Mouse (Mus musculus) small intestine, adult 2 months (tissue): ENCODE measurements around the gene Sbk2. TPM values are rescaled to one million over a fixed set of nuclear protein-coding genes. Genes with fewer than 3 reads are reported as not detected.

ENCODE experiments used
- H3K27ac ChIP-seq: fragments of 200-500 bp; 2 replicates; pipeline ENCODE4 v1.5.1; 2012; ENCODE audit warnings: low read depth, low read length, control low read depth, inconsistent platforms; ENCODE audit not compliant: insufficient read depth
- H3K27me3 ChIP-seq: fragments of 200-500 bp; 2 replicates; pipeline ENCODE4 v1.6.1; 2012; ENCODE audit warnings: mild to moderate bottlenecking, moderate library complexity, low read length, inconsistent platforms; ENCODE audit not compliant: control insufficient read depth, insufficient read depth
- H3K36me3 ChIP-seq: fragments of 200-500 bp; 2 replicates; pipeline ENCODE4 v1.6.1; 2012; ENCODE audit warnings: mild to moderate bottlenecking, low read length, control low read depth, inconsistent platforms; ENCODE audit not compliant: control insufficient read depth, insufficient read depth
- H3K4me1 ChIP-seq: fragments of 200-500 bp; 2 replicates; pipeline ENCODE4 v1.6.1; 2012; ENCODE audit warnings: low read length, inconsistent platforms, mixed read lengths; ENCODE audit not compliant: control insufficient read depth, insufficient read depth, insufficient read length
- H3K4me3 ChIP-seq: fragments of 200-500 bp; 2 replicates; pipeline ENCODE4 v1.5.1; 2012; ENCODE audit warnings: low read depth, mild to moderate bottlenecking, control low read depth, inconsistent platforms, low read length, moderate library complexity
- CTCF ChIP-seq: fragments of 200-500 bp; IDR thresholded peaks from 2 replicates; pipeline ENCODE4 v1.5.1; 2012; ENCODE audit warnings: low read depth, mild to moderate bottlenecking, control low read depth, inconsistent platforms, low read length, moderate library complexity, mixed read lengths; ENCODE audit not compliant: insufficient replicate concordance, insufficient read length; ENCODE audit errors: extremely low read depth
- POLR2A ChIP-seq: fragments of 200-500 bp; IDR thresholded peaks from 2 replicates; pipeline ENCODE4 v1.6.1; 2012; ENCODE audit warnings: low read depth, mild to moderate bottlenecking, control low read depth, inconsistent platforms, low read length, moderate library complexity
- WGBS: fragments of 180-500 bp; shearing (Covaris S2); methylation state at CpG from one replicate; pipeline ENCODE4 v1.1.7; 2018; 5-methylcytosine and 5-hydroxymethylcytosine counted together
- polyA plus RNA-seq: library from polyadenylated mRNA; depleted of rRNA; stranded (reverse); fragments of >200 nt; gene quantifications from 2 replicates; pipeline ENCODE4 v1.2.3, GENCODE M21; 2012

Sbk2 gene
- polyA plus RNA-seq, 1 experiment, result 0.06 TPM

DNA sequence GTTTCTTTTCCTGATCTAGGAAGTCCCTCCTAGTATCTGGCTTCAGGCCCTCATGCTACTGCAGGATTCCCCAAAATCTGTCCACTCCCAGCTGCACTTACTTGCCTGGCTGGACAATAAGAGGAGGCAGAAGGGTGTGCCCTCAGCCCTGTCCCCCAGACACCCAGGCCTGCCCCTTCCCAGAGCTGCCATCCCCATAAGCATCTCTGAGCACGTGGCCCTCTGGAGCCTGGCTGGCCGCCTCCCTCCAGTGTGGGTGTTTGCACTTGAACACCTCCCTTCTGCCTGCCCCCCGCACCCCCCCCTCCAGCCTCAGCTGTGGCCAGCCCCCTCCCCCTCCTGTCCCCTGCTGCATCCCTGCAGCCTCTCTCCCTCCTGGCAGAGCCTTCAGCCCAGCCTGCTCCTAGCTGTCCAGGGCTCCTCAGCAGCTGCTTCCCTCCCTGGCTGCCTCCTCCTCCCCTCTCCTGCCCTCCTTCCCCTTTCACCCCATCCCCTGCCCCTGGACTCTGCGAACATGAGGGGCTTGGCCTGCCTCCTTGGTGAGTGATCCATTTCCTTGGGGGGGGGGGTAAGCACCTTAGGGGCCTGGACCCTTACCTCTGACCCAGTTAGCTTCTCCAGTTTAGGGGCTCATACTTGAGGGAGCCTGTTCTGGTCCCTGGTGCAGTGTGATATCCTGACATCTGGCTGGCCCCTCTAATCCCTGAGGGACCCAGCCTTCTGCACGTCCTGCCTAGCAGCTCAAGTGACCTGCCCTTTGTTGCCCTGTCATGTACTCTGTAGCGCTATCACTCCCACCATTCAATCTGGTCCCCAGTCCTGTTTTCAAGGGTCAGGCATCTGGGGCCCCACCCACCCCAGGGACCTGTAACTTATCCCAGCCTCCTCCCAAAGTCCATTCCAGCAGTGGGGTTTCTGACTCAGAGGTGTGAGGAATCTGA lies 38.5 kb downstream of the Sbk2 start, which contains the start of gene Ssc5d:
Ssc5d (plus strand) TSS at position 345 of the 941 bp plus-strand sequence.
- TF ChIP-seq CTCF, result no peak
- TF ChIP-seq POLR2A, result no peak
- peak within 1 kb of the TSS; percentile 63 for H3K27ac ChIP-seq

DNA sequence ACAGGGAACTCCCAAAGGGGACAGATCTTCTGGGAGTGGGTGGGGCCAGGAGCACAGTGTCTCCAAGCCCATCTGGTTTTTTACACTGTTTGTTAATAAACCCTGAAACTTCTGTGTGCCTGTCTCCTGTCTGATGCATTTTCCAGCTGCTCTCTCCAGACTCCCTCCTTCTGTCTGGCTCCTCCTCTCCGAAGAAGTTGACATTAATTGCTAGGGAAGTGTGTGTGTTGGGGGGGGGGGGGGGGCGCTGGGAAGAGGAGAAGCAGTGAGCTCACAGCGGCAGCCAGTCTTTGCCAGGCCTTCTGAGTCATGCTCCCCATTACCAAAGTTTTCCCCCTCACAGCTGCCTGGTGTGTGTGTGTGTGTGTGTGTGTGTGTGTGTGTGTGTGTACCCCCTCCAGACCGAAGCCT lies 39.3 kb downstream of the Sbk2 start:
- peaks cover 2% of the 10 kb centered on the region for H3K4me1 ChIP-seq
- peaks cover 9% of the 10 kb centered on the region for H3K36me3 ChIP-seq
- H3K27ac ChIP-seq, result peak overlapping the region; percentile 63
- WGBS, result 5% methylated on average over 4 of the region's 4 CpGs
- H3K27me3 ChIP-seq, result peaks cover 12% of the 10 kb centered on the region; the same call in 1 of the 2 replicates
- no peak overlapping the region for H3K4me3 ChIP-seq
- TF ChIP-seq CTCF, result no peak
- no peak for TF ChIP-seq POLR2A

More for the DNA sequence above, 38.5 kb downstream of the Sbk2 start, which contains the start of gene Ssc5d:
- Histone ChIP-seq H3K4me1 (peaks cover 2% of the 10 kb centered on the region), H3K36me3 (peaks cover 2% of the 10 kb centered on the region; the same call in 1 of the 2 replicates), H3K27me3 (peaks cover 12% of the 10 kb centered on the region; the same call in 1 of the 2 replicates), H3K4me3 (no peak within 1 kb of the TSS)
- WGBS, result 16% methylated on average over 6 of the region's 6 CpGs

DNA sequence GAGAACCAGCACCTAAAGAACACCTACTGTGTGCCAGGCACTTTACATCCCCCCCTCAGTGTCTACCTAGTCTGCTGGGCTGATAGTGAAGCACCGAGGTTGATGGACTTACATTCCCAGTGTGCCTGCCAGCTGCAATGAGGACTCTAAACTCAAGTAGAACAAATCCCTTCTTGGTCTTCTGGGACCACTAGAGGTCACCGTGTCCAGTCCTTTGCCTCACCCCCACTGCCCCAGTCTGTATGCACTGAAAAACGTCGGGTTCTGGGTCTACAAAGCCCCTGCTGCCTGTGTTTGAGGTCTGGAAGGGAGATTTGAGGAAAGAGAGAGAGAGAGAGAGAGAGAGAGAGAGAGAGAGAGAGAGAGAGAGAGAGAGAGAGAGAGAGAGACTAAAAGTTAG lies 39.7 kb downstream of the Sbk2 start:
- Histone ChIP-seq H3K4me1 (peaks cover 2% of the 10 kb centered on the region), H3K36me3 (peaks cover 13% of the 10 kb centered on the region), H3K4me3 (no peak overlapping the region), H3K27ac (peak overlapping the region; percentile 39), H3K27me3 (peaks cover 12% of the 10 kb centered on the region; the same call in 1 of the 2 replicates)
- WGBS, result 2% methylated on average over 4 of the region's 4 CpGs
- TF ChIP-seq POLR2A, result no peak

DNA sequence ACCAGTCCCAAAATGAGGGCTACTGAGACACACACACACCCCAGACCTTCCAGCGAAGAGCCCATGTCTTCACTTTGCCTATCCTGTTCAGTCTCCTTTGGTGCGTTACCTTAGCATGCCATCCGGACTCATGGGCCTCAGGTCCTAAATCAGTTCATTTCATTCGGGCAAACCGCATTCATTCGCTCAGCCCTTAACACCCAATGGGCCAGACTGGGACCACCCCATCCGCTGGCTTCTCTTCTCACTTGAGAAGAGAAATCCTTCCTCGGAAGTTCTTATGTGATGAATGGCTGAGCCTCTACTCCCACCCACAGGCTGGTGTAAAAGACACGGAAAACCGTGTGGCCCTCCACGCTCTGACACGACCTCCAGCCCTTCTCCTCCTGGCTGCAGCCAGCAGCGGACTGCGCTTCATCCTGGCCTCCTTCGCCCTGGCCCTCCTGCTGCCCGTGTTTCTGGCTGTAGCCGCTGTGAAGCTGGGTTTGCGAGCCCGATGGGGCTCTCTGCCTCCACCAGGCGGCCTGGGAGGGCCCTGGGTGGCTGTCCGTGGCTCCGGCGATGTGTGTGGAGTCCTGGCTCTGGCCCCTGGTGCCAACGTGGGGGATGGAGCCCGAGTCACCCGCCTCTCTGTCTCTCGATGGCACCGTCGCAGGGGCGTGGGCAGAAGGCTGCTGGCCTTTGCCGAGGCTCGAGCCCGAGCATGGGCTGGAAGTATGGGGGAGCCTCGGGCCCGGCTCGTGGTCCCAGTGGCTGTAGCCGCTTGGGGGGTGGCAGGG lies 40.4 kb downstream of the Sbk2 start:
- Histone ChIP-seq H3K4me3 (peak overlapping the region; percentile 14), H3K27me3 (peaks cover 12% of the 10 kb centered on the region; the same call in 1 of the 2 replicates), H3K27ac (peak overlapping the region; percentile 39; the same call in 1 of the 2 replicates), H3K36me3 (peaks cover 20% of the 10 kb centered on the region), H3K4me1 (peaks cover 2% of the 10 kb centered on the region)
- WGBS, result 9% methylated on average over 37 of the region's 37 CpGs
- TF ChIP-seq POLR2A (no peak), CTCF (no peak)

DNA sequence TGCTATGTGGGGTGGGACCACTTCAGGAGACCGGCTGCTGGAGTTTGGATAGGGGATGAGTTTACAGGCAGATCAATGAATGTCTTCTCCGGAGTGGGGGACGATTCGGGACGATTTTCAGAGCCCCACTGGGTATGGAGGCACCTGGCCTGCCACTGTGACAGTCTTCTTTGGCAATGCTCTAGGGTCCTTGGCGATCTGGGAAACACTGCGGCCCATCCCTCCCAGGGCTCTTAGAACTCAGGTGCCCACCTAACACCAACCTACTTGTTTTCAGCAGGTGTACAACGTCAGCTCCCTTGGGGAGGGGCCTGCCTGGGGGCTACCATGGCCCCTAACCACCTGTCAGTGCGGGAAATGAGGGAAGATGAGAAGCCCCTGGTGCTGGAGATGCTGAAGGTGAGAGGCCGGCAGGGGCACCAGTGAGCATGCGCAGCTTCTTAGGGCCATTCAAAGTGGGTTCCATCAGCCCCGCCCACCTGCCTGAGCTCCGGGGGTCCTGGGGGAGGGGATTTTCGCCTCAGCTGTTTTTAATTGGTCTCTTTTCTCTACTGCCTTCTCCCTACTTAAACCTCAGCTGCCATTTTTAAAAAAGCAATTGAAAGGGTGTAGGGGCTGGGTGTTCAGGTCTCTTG lies 41.2 kb downstream of the Sbk2 start:
- H3K4me3 ChIP-seq, result peak overlapping the region; percentile 28
- no peak for TF ChIP-seq POLR2A
- TF ChIP-seq CTCF, result no peak
- peaks cover 23% of the 10 kb centered on the region for H3K36me3 ChIP-seq
- peaks cover 12% of the 10 kb centered on the region; the same call in 1 of the 2 replicates for H3K27me3 ChIP-seq
- WGBS, result 5% methylated on average over 14 of the region's 14 CpGs
- H3K4me1 ChIP-seq, result peaks cover 2% of the 10 kb centered on the region
- no peak overlapping the region for H3K27ac ChIP-seq

DNA sequence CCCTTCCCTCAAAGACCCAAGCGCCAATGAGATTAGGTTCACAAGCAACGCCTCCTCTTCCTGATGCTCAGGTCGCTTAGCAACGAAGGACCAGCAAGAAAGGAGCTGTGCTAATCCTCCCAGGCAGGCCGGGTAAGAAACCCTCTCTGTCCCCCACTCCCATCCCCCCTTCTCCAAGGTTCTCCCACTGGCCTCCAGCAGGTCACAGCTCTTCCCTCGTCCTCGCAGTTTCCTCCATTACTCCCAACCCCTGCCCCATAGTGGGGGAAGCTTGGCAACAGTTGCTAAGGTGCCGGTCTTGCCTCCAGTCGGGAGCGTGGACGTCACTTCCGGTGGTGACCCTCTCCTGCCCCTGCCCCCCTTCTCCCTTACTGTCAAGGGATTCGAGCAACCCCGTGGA lies 41.7 kb downstream of the Sbk2 start:
- H3K27ac ChIP-seq, result no peak overlapping the region

More for the DNA sequence above, 41.7 kb downstream of the Sbk2 start:
- H3K27me3 ChIP-seq, result peaks cover 12% of the 10 kb centered on the region; the same call in 1 of the 2 replicates
- peak overlapping the region; percentile 28 for H3K4me3 ChIP-seq
- H3K4me1 ChIP-seq, result peaks cover 2% of the 10 kb centered on the region
- TF ChIP-seq CTCF (no peak), POLR2A (no peak)
- peaks cover 23% of the 10 kb centered on the region for H3K36me3 ChIP-seq
- 3% methylated on average over 14 of the region's 14 CpGs for whole genome bisulfite sequencing
